Mouse (Mus musculus) heart, adult 18-20 months (tissue): Measurements from ENCODE around the gene Cyth1. TPM values are rescaled to one million over a fixed set of nuclear protein-coding genes. Genes with fewer than 3 reads are reported as not detected.
A peak's percentile ranks its signal among the peaks of the same experiment; 100 is the strongest.

Experiments used
- DNase-seq, 2 experiments: peaks; one replicate each; pipeline ENCODE4 v3.0.0; 2021 to 2022; ENCODE audit warnings: mixed read lengths in 1 of 2
- total RNA-seq, 2 experiments: library from RNA; stranded (reverse); gene quantifications; 2 replicates each; pipeline ENCODE4 v1.2.3; 2021

Gene Cyth1
- total RNA-seq, 2 experiments from 2014 or later: 54.1 to 63.2 TPM

GRCm38 (mm10) chr11:118223416-118224067 lies 24.9 kb downstream of the Cyth1 start:
- no peak for DNase-seq

GRCm38 (mm10) chr11:118222917-118223316 lies 25.5 kb downstream of the Cyth1 start:
- DNase-seq: no peak

- no peak for DNase-seq
Observed at GRCm38 (mm10) chr11:118222351-118222885, 26.0 kb downstream of the Cyth1 start.

GRCm38 (mm10) chr11:118220561-118221262 lies 27.7 kb downstream of the Cyth1 start:
- DNase-seq: peak; percentile 63 to 83

- DNase-seq: no peak
Observed at GRCm38 (mm10) chr11:118219066-118219465, 29.3 kb downstream of the Cyth1 start.

- peak in 1 of 2 experiments; percentile 59 for DNase-seq
Observed at GRCm38 (mm10) chr11:118216468-118216867, 31.9 kb downstream of the Cyth1 start.

- DNase-seq: peak in 1 of 2 experiments; percentile 54
Observed at GRCm38 (mm10) chr11:118215928-118216458, 32.4 kb downstream of the Cyth1 start.

- peak in 1 of 2 experiments; percentile 67 for DNase-seq
Observed at GRCm38 (mm10) chr11:118212636-118213112, 35.7 kb downstream of the Cyth1 start.

- peak; percentile 70 to 85 for DNase-seq
Observed at GRCm38 (mm10) chr11:118211749-118212635, 36.4 kb downstream of the Cyth1 start.

- peak in 1 of 2 experiments; percentile 70 for DNase-seq
Observed at GRCm38 (mm10) chr11:118210962-118211361, 37.4 kb downstream of the Cyth1 start.

GRCm38 (mm10) chr11:118210116-118210515 lies 38.3 kb downstream of the Cyth1 start:
- DNase-seq: no peak

GRCm38 (mm10) chr11:118209376-118209775 lies 39.0 kb downstream of the Cyth1 start:
- no peak for DNase-seq

GRCm38 (mm10) chr11:118208672-118209272 lies 39.6 kb downstream of the Cyth1 start:
- DNase-seq: no peak

- no peak for DNase-seq
Observed at GRCm38 (mm10) chr11:118207424-118208033, 40.9 kb downstream of the Cyth1 start.

- no peak for DNase-seq
Observed at GRCm38 (mm10) chr11:118206267-118206666, 42.1 kb downstream of the Cyth1 start.

- no peak for DNase-seq
Observed at GRCm38 (mm10) chr11:118203469-118203868, 44.9 kb downstream of the Cyth1 start.

- DNase-seq: peak; percentile 76 to 78
Observed at GRCm38 (mm10) chr11:118202410-118203233, 45.8 kb downstream of the Cyth1 start.

- DNase-seq: peak in 1 of 2 experiments; percentile 49
Observed at GRCm38 (mm10) chr11:118201833-118202409, 46.5 kb downstream of the Cyth1 start.
